Mouse (Mus musculus): ENCODE measurements at regions not wholly inside any gene's neighbourhood (a gene's known extent, or its start where the extent isn't known, plus 50 kb on each side); places are given as distances from the start of the nearest gene placed in this dataset.

- TF ChIP-seq POLR2A (IDR thresholded peaks at IDR 0.05; ENCODE audit: borderline replicate concordance, control insufficient read depth, low read depth, low read length) (no peak), CTCF (IDR thresholded peaks at IDR 0.05; ENCODE audit: control insufficient read depth, insufficient read depth, low read length) (no peak)
These were observed 188.0 kb upstream of the Ptger4 start for GRCm38 (mm10) chr15:5432018-5432417.

All from bone marrow, adult 2 months (tissue).